Mouse (Mus musculus): ENCODE data around the gene Serpina3k.
A peak's percentile ranks its signal among the peaks of the same experiment; 100 is the strongest.
"Not testable (repeated sequence)": the region's sequence is repeated elsewhere in the genome, so short reads cannot be mapped to it uniquely, and the experiment has no call there.

The Serpina3k gene

DNA sequence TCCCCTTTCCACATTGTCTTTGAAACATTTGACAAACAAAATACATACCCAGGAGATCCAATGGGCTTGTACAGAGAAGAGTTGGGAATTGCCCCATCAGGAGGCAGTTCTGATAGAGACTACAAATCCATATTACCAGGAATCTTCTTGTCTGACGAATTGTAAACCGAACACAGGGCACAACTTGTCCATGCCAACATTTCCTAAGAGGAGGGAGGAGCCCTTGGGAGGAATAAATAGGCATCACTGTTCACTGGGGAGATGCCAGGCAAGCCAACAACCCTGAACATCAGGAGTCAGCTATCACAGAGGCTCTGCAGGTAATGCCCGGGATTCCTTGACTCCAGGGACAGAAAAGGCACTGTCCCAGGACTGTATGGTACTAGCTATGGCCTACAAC, at the start of gene Serpina3k, which contains the start of gene Serpina3m:
Gene Serpina3k (plus strand): TSS at position 261 of the 400 bp plus-strand sequence.
Gene Serpina3m (plus strand): TSS at position 261 of the 400 bp plus-strand sequence.
- DNase-seq (ENCODE audit: low read depth, low spot score) = not testable (repeated sequence)

DNA sequence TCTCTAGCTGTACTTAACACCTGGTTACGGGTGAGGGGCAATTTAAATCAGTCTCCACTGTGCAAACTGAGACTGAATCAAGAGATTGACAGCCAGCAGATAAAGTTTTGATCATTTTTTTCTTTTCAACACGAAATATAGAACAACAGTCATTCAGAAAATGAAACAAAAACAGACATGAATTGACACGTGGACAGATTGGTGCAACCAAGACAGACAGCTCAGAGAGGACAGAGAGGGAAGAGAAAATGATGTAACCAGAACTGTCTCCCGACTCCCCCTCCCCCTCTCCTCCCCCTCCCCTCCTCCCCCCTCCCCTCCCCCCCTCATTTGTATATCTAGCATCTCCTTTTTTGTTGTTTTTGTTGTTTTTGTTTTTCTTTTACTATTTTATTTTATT, 48.4 kb upstream of the Serpina3k start:
- DNase-seq (ENCODE audit: low read depth, low spot score) = no peak

DNA sequence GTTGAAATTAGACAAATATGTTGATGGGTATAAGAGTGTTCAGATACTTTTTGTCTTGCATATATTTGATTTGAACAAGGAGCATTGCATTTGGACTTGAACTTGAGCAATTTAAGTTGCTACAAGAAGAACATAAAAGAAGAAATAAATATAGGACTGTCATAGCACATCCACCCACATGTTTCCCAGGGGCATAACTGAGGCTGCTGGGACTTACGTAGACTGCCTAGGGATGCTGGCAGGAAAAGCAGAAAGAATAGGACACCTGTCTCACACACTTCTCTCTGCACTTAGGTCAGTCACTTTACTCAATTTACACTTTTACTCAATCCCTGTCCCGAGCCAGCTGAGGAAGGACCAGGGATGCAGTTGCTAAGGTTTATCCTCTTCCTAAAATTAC, 44.3 kb upstream of the Serpina3k start:
- no peak for DNase-seq (ENCODE audit: low read depth, low spot score)

DNA sequence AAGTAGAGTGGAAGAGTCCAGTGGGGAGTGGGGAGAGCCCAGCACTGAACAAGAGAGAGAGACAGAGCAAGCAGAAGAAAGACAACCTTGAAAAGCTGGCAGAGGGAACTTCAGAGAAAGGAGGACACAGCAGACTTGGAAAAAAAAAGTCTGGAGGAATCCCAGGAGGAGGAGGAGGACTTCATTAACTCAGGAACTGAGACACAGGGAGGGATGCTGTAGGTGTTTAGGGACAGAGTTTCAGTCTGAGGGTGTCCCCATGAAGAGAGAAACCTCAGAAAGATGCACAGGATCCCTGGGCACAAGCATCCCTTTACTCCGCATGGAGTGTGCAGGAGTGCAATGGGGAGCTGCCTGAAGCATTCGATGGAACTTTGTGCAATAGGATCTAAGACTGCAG, 40.2 kb upstream of the Serpina3k start:
- DNase-seq (ENCODE audit: low read depth, low spot score) = no peak

DNA sequence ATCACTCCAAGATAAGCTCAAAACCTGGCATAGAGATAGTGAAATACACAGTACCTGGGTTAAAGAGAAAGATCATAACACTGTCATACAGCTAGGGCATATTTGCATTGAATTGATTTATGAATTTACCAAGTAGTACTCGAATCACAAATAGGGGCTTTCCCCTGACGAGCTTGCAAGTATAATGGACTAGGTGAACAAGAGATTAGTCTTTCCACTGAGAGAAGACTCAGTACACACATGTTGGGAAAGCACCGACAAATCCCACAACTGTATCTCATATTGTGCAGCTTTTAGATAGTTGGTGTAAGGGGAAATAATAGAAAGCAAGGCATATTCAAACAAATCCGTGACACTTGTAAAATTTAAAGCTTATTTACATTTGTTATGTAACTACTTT, 32.3 kb upstream of the Serpina3k start:
- DNase-seq (ENCODE audit: low read depth, low spot score) = no peak

DNA sequence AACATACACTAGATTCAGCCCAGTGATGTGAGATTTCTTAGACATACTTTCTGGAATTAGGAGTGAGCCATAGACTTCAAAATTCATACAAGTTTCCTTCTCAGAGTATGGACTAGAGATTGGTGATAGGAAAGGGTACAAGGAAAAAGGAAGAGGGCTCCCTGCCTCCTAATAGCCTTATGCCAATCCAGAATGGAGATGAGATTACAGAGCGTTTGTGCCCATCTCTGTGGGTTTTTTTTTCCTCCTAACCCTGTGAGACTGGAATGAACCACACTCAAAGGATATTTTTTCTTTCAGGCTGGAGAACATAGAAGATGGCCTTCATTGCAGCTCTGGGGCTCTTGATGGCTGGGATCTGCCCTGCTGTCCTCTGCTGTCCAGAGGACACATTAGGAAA, 24.0 kb upstream of the Serpina3k start, which contains the start of gene Serpina3j:
Gene Serpina3j (plus strand): TSS at position 301 of the 400 bp plus-strand sequence.
- no peak for DNase-seq (ENCODE audit: low read depth, low spot score)

DNA sequence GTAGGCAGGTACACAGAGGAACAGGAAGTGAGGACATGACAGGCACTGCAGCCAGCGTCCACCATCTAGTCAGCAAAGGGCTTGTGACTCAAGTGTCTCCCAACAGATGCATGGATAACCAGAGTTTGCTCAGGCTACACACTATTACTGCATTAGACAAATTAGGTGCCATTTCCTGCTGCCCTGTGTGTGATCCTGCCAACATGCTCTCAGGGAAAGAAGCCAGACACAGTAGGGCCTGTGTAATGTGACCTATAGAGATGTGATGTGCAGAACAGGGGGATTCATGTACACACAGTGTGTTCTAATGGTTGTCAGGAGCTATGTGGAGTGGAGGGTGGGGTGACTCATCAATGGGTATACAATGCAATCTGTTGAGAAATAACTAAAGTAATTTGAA, 15.8 kb upstream of the Serpina3k start:
- DNase-seq (ENCODE audit: low read depth, low spot score) = no peak

DNA sequence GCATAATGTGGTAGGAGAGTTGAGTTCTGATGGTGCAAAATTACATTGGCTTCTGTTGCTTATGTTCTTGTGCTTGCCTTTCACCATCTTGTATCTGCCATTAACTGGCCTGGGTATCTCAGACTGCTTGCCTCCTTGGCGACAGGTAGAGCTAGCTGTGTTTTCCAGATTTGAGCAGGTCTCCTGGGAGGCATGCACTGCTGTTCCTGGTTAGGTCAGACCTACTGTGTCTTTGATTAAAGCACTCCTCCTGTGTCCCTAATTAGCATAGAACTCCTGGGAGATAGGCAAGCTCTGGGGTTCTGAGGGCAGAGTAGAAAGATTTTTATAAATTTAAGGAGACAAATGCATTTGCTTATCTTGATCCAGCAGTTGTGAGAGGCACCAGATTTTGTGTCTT, 6.6 kb upstream of the Serpina3k start:
- DNase-seq (ENCODE audit: low read depth, low spot score) = no peak

DNA sequence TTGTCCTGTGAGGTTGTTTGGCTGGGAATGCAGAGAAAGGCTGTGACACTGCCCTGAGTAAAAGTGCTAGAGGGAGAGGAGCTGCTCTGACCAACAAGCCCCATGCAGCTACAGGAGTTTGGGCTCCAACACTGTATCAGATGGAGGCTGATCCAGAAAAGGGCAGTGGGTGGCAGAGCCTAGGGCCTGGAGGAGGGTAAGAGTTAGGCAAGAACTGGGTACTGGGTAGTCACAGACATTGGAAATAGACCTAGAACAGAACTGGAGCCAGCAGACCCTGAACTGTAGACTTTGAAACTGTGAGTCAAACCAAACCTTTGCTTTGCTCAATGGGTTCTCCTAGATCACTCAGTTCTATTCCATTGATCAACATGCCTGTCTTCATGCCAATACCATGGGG, 1.4 kb upstream of the Serpina3k start:
- DNase-seq (ENCODE audit: low read depth, low spot score) = not testable (repeated sequence)

DNA sequence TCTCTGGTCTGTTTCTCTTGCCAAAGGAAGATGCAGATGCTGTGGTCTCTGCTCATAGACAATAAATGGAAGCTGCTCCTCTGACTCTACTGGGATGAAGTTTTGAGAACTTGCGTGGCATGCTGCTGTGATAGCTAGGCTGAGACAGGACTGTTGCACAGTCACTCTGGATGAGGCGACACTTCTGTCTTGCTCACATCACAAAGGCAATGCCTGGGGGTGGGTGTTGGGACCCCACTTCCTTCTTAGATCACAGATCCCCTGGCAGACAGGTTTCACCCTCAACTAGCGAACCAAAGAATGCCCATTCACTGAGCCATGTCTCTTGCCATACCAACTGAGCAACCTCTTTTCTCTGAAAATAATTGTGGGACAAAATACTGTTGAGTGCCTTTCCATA, 419 bp downstream of the Serpina3k start:
- no peak for DNase-seq (ENCODE audit: low read depth, low spot score)

DNA sequence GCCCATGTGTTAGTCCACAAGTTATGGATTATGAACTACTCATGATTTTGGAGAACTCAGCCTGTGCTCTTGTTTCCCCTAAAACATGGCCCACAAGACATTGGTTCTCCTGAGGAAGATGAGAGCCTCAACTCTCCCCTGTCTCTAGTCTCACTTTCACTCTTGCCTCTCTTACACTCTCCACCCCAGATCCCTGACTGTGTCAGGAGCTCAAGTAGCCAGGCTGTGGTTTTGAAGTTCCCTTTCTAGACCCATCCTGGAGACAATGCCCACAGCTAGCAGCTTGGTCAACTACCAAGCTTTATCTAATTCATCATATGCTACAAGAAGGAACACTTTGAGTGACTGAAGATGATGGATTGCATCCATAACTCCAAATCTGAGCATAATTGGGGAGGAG, 4.2 kb downstream of the Serpina3k start:
- DNase-seq (ENCODE audit: low read depth, low spot score) = not testable (repeated sequence)

DNA sequence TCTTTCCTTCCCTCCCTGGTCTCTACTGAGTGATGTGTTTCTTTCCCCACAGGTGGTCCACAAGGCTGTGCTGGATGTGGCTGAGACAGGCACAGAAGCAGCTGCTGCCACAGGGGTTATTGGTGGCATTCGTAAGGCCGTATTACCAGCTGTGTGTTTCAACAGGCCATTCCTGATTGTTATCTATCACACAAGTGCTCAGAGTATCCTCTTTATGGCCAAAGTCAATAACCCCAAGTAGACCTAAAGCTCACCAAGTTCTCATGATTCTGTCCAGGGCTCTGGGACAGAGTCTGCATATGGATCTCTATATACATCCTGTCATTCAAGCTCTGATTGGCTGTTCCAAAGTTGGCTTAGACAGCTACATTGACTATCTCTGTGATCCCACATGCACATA, 6.9 kb downstream of the Serpina3k start:
- no peak for DNase-seq (ENCODE audit: low read depth, low spot score)

DNA sequence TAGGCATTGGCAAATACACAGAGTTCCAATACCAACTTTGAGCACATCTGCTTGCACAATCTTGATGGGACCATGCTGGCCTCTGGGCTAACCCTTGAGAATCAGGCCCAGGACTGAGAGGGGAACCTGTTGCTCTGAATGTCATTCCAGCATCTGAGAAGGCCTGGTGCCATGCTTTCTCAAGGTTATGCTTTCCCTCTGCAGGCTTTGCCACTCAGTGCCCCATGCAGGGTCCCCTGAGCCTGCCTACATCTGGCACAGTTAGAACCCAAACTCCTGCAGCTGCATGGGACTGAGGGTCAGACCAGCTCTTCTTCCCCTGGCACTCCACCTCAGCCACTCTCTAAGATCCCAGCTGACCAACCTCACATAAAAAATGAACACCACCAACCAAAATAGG, 7.4 kb downstream of the Serpina3k start:
- no peak for DNase-seq (ENCODE audit: low read depth, low spot score)

DNA sequence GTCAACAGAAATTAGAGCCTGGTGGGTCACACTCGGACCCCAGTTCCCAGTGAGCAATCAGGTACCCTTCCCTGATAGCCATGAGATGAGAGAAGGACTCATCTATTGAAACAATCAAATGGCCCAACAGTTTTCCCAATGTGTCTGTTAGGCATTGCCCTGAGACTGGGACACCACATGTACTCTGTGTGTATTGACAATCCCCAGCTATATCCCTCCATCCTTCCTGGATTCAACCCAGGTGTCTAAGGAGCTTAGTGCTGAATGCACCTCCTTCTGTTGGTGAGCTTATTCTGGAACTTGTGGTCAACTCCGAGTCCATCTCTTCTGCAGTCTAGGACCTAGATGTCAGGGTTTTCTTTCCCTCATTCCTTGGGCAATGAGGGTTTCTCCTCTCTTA, 8.8 kb downstream of the Serpina3k start:
- DNase-seq (ENCODE audit: low read depth, low spot score) = no peak

DNA sequence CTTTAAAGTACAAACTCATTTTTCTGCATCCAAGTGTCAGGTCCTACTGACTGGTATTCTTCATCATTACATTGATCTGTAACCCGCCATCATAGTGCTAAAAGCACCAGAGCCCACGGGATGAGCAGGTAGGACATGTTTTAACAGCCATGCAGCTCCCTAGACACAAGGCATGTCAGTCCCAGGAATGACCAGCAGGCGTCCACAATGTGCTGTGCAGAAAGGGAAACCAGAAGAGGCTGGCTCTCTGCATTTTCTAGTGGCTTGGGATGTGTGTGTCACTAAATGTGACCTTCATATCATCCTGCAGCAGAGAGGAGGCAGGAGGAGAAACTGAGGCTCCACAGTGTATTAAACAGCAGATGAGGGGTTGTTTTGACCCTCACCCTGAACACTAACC, 13.5 kb downstream of the Serpina3k start:
- DNase-seq (ENCODE audit: low read depth, low spot score) = peak; percentile 66

DNA sequence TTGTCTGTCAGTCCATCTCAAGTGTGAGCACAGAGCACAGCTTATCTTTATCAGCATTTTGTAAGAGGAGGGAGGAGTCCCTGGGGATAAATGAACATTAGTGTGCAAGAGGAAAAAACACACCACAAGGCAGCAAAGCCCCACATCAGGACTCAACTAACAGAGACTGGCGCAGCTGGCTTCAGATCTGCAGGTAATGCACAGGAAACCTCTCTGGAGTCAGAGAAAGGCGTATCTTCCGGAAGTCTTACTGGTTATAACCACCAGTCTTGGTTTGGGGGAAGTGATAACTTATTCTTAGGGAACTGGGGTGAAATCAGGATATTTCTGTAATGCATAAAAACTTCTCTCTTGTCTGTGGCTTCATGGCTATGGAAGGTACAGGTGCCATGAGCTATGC, 17.7 kb downstream of the Serpina3k start:
- no peak for DNase-seq (ENCODE audit: low read depth, low spot score)

DNA sequence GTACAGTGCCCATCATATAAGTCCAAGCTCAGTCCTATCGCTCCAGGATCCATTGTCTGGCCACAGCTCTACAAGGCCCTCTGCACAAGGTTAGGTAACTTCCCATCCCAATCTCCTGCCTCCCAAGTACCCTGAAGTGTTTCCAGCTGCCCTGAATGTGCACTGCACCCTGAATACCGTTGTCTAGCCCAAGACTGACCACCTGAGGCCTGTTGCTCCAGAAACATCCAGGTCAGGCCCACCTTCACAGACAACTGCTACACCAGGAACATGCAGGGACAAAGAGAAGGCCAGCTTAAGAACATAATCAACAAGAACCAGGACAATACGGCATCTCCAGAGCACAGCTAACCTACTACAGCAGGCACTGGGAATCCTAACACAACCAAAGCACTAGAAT, 31.7 kb downstream of the Serpina3k start:
- no peak for DNase-seq (ENCODE audit: low read depth, low spot score)

DNA sequence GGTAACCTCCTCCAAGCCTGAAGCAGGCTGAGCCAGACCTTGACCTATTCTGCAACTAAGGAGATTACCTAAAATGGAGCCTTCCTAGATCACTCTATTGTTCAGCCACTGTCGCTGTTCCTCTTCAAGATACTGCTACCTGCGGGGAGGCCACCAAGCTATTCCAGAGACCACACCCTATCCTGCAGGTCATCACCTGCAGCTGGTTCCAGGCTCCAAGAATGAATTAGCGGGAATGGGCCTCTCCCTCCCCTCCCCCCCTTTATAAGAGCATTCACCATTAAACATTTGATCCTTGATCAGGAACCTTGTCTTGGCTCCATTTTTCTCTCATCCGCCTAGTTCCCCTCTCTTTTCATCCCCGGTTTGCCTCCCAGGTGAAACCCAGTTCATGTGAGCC, 38.9 kb downstream of the Serpina3k start:
- peak; percentile 9 for DNase-seq (ENCODE audit: low read depth, low spot score)

DNA sequence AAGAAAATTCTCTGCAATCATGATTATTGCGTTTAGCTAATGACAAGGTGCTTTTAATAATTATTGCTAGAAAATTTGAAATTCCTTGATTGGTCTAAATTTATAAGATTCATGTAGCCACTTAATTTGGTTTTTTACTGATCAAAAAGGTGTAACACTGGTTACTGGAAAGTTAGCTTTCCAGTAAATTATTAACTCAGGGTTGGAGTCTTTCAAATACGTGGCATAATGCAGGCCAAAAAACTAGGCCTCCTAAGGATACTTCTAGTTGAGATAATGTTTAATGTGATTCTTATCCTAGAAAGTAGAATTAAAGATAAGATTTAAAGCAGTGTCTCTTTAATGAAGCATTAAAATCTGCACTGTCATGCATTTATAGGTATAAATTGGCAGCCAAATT, 40.1 kb downstream of the Serpina3k start:
- not testable (repeated sequence) for DNase-seq (ENCODE audit: low read depth, low spot score)

DNA sequence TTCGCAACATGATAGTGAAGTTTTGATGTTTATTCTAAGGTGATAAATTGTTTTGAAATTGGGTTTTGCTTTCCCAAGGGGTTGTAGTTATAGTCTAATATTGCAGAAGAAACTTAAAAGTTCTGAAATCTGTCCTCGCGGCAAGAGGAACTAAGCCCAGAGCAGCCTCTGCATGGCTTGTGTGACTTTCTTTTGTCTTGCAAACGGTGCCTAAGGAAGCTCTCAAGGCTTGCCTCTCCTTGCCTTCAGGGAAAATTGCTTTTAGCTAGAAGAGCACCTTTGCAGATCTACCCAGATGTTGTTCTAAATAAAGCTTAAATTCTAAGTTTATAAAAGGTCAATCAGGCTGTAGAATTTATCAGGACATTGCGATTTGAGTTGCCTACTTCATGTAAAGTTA, 40.5 kb downstream of the Serpina3k start:
- DNase-seq (ENCODE audit: low read depth, low spot score) = peak; percentile 33

DNA sequence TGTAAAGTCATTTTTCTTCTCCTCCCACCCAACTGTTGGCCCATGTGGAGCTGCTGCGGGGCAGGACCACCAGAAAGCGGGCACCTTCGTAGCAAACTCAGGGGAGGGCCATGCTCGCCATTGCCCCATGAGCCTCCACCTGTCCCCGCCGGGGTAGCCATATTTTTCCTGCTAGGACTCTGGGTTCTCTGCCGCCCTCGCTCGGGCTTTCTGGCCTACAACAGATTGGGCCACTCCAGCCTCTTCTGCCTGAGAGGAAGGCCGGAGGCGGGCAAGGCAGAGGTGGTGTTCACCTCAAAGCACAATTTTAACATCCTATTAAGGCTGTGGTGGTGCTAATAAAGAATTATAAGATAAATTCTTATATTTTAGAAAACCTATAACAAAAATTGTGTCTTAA, 41.6 kb downstream of the Serpina3k start:
- DNase-seq (ENCODE audit: low read depth, low spot score) = no peak

DNA sequence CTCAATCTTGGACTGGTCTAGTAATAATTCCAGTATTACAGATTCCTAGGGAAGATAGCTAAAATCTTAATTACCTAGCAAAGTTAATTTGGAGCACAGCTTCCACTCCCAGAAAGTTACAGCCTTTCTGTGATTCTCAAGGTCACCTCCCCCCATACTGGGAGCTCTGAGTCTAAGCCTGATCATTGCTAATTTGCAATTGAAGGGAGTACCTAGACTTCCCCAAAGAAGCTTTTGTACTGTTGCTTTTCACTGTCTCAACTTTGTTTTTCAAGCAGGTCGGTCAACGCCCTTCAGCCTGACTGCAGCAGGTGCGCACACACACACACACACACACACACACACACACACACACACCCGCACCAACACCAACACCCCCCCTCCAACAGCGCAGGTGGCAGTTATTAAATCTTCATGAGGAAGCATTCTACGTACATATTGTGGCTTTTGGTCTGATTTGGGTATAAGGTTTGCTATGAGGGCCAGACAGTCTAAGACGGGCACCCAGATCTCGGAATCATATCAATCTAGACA, 42.9 kb downstream of the Serpina3k start:
- peak; percentile 46 for DNase-seq (ENCODE audit: low read depth, low spot score)

DNA sequence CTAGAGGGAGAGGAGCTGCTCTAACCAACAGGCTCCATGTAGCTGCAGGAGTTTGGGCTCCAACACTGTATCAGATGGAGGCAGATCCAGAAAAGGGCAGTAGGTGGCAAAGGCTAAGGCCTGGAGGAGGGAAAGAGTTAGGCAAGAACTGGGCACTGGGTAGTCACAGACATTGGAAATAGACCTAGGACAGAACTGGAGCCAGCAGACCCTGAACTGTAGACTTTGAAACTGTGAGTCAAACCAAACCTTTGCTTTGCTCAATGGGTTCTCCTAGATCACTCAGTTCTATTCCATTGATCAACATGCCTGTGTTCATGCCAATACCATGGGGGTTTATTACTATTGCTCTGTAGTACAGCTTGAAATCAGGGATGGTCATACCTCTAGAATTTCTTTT, 47.7 kb downstream of the Serpina3k start:
- not testable (repeated sequence) for DNase-seq (ENCODE audit: low read depth, low spot score)

DNA sequence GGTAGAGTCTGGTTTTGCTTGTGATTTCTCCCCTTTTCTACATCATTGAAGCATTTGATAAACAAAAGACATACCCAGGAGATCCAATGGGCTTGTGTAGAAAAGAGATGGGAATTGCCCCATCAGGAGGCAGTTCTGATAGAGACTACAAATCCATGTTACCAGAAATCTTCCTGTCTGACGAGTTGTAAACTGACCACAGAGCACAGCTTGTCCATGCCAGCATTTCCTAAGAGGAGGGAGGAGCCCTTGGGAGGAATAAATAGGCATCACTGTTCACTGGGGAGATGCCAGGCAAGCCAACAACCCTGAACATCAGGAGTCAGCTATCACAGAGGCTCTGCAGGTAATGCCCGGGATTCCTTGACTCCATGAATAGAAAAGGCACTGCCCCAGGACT, 48.6 kb downstream of the Serpina3k start:
- DNase-seq (ENCODE audit: low read depth, low spot score) = not testable (repeated sequence)

All from ZHBTc4 (cell line).